Mouse (Mus musculus) retina, embryonic 14.5 days (tissue): ENCODE measurements around the gene Trpc4ap.
"Not testable (repeated sequence)": the region's sequence is repeated elsewhere in the genome, so short reads cannot be mapped to it uniquely, and the experiment has no call there.

Experiments used
- DNase-seq: peaks from one replicate; pipeline ENCODE4 v3.0.0-alpha.2; 2015; ENCODE audit warnings: low spot score

The Trpc4ap gene

GRCm38 (mm10) chr2:155691723-155692493 is at the start of gene Trpc4ap:
Gene Trpc4ap, minus strand, starts transcription at chr2:155692384.
- peak; percentile 99 for DNase-seq

GRCm38 (mm10) chr2:155737803-155738202 is 45.6 kb upstream of the Trpc4ap start:
- no peak for DNase-seq

GRCm38 (mm10) chr2:155736936-155737335 is 44.8 kb upstream of the Trpc4ap start:
- DNase-seq = no peak

GRCm38 (mm10) chr2:155735766-155736165 is 43.6 kb upstream of the Trpc4ap start, which contains the start of gene Gm17581:
Gene Gm17581, minus strand, starts transcription at chr2:155735866.
- not testable (repeated sequence) for DNase-seq

GRCm38 (mm10) chr2:155735080-155735479 is 42.9 kb upstream of the Trpc4ap start:
- no peak for DNase-seq

GRCm38 (mm10) chr2:155729158-155729645 is 37.0 kb upstream of the Trpc4ap start, which contains the start of gene Edem2:
Gene Edem2, minus strand, starts transcription at chr2:155729475.
- peak; percentile 94 for DNase-seq

- no peak for DNase-seq
Measured at GRCm38 (mm10) chr2:155728742-155729141, 36.6 kb upstream of the Trpc4ap start.

- DNase-seq = no peak
Measured at GRCm38 (mm10) chr2:155727764-155728395, 35.7 kb upstream of the Trpc4ap start.

GRCm38 (mm10) chr2:155726302-155726701 is 34.1 kb upstream of the Trpc4ap start:
- no peak for DNase-seq

- DNase-seq = no peak
Measured at GRCm38 (mm10) chr2:155724526-155724925, 32.3 kb upstream of the Trpc4ap start.

GRCm38 (mm10) chr2:155724036-155724435 is 31.9 kb upstream of the Trpc4ap start:
- no peak for DNase-seq

GRCm38 (mm10) chr2:155720585-155720984 is 28.4 kb upstream of the Trpc4ap start:
- no peak for DNase-seq

GRCm38 (mm10) chr2:155717082-155717990 is 25.2 kb upstream of the Trpc4ap start:
- no peak for DNase-seq

GRCm38 (mm10) chr2:155710557-155710956 is 18.4 kb upstream of the Trpc4ap start:
- no peak for DNase-seq

GRCm38 (mm10) chr2:155707251-155707650 is 15.1 kb upstream of the Trpc4ap start:
- no peak for DNase-seq

GRCm38 (mm10) chr2:155703630-155704029 is 11.4 kb upstream of the Trpc4ap start:
- no peak for DNase-seq

GRCm38 (mm10) chr2:155701399-155701919 is 9.3 kb upstream of the Trpc4ap start:
- no peak for DNase-seq

- not testable (repeated sequence) for DNase-seq
Measured at GRCm38 (mm10) chr2:155698443-155698842, 6.3 kb upstream of the Trpc4ap start.

- no peak for DNase-seq
Measured at GRCm38 (mm10) chr2:155696851-155697250, 4.7 kb upstream of the Trpc4ap start.

GRCm38 (mm10) chr2:155696091-155696558 is 3.9 kb upstream of the Trpc4ap start:
- peak; percentile 92 for DNase-seq

- DNase-seq = no peak
Measured at GRCm38 (mm10) chr2:155695316-155695715, 3.1 kb upstream of the Trpc4ap start.

- no peak for DNase-seq
Measured at GRCm38 (mm10) chr2:155694564-155694963, 2.4 kb upstream of the Trpc4ap start.
